Mouse (Mus musculus) heart, embryonic 13.5 days (tissue): ENCODE data around the gene BC048562. TPM values are rescaled to one million over a fixed set of nuclear protein-coding genes. Genes with fewer than 3 reads are reported as not detected.
A peak's percentile ranks its signal among the peaks of the same experiment; 100 is the strongest.

Source experiments
- ATAC-seq: fragments of 200-750 bp; cut with Nextera tagmentation; 2 replicates; pipeline ENCODE4 v1.8.0; 2017; ENCODE audit warnings: moderate TSS enrichment; ENCODE audit not compliant: insufficient number of reproducible peaks, low FRiP score, low TSS enrichment; ENCODE audit errors: extremely low read depth
- H3K27ac ChIP-seq: fragments of 300-500 bp; sonication (generic); replicated peaks from 2 replicates; pipeline ENCODE4 v1.5.1; 2015; ENCODE audit warnings: moderate library complexity, mild to moderate bottlenecking, inconsistent platforms
- H3K27me3 ChIP-seq: fragments of 300-500 bp; sonication (generic); replicated peaks from 2 replicates; pipeline ENCODE4 v1.6.1; 2015; ENCODE audit warnings: mild to moderate bottlenecking, inconsistent platforms
- H3K36me3 ChIP-seq: fragments of 300-500 bp; sonication (generic); 2 replicates; pipeline ENCODE4 v1.6.1; 2015; ENCODE audit warnings: mild to moderate bottlenecking, inconsistent platforms
- H3K4me1 ChIP-seq: fragments of 300-500 bp; sonication (generic); 2 replicates; pipeline ENCODE4 v1.6.1; 2015; ENCODE audit warnings: inconsistent platforms
- H3K4me2 ChIP-seq: fragments of 300-500 bp; sonication (generic); 2 replicates; pipeline ENCODE4 v1.6.1; 2015; ENCODE audit warnings: inconsistent platforms, mild to moderate bottlenecking, moderate library complexity
- H3K4me3 ChIP-seq: fragments of 300-500 bp; sonication (generic); 2 replicates; pipeline ENCODE4 v1.5.1; 2015; ENCODE audit warnings: moderate library complexity, mild to moderate bottlenecking, inconsistent platforms
- H3K9ac ChIP-seq: fragments of 300-500 bp; sonication (generic); 2 replicates; pipeline ENCODE4 v1.6.1; 2015; ENCODE audit warnings: inconsistent platforms, mild to moderate bottlenecking, moderate library complexity
- H3K9me3 ChIP-seq: fragments of 300-500 bp; sonication (generic); 2 replicates; pipeline ENCODE4 v1.6.1; 2016; ENCODE audit warnings: inconsistent platforms
- WGBS: fragments of 180-500 bp; shearing (Covaris S2); methylation state at CpG from one replicate; pipeline ENCODE4 v1.1.7; 2015; ENCODE audit warnings: mixed read lengths; 5-methylcytosine and 5-hydroxymethylcytosine counted together
- polyA plus RNA-seq: library from polyadenylated mRNA; unstranded; fragments of >200 nt; fragmentation: Nextera tagmentation; extraction: Ambion mirVana; gene quantifications from 2 replicates; pipeline ENCODE4 v1.2.1, GENCODE M21; 2015

The BC048562 gene
- polyA plus RNA-seq, 1 experiment from 2014 or later: not detected

DNA sequence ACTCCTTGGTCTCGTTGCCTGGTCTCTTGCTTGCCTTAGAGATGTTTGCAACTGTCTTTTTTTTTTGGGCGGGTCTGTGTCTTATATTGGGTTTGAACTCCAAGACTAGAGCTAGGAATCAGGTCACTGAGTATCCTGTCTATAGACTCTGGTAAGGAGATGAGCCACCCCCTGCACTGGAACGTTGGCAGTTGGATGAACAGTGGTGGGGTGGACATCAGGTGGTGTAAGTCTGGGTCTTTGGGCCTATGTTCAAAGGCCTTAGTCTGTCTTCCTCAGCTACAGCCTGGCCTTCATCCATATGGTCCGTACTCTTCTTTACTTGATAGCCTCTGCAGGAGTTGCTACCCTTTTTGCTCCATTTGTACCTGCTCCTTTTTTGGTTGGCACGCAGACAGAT lies 25.4 kb downstream of the BC048562 start:
- WGBS: 86% methylated on average over 5 of the region's 5 CpGs

DNA sequence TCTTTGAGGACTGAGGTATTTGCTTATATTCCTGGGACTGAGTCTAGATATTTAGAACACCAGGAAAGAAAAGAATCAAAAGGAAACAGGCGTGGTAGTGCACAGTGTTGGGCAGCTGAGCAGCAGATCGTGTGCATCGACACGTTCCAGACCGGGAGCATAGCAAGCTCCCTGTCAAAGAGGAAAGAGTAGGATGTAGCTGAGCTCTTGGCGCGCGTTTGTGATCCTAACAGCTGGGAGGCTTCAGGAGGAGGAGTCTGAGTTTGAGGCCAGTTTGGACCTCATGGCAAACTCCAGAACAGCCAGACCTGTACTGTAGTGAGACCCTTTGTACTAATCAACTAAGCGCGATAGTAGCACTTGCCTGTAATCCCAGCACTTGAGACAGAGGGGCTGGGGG lies 25.9 kb downstream of the BC048562 start:
- Histone ChIP-seq H3K4me1 (peaks cover 28% of the 10 kb centered on the region), H3K36me3 (peaks cover 46% of the 10 kb centered on the region), H3K27me3 (no peaks in the 10 kb centered on the region), H3K4me2 (peak overlapping the region; percentile 89), H3K4me3 (peak overlapping the region; percentile 85), H3K9ac (peak overlapping the region; percentile 26; the same call in 1 of the 2 replicates), H3K9me3 (no peaks in the 10 kb centered on the region), H3K27ac (peak overlapping the region; percentile 92)
- ATAC-seq: no peak
- 70% methylated on average over 10 of the region's 10 CpGs for WGBS

More for the DNA sequence above, 25.4 kb downstream of the BC048562 start:
- H3K36me3 ChIP-seq: peaks cover 41% of the 10 kb centered on the region
- peak overlapping the region; percentile 85 for H3K4me3 ChIP-seq
- H3K4me1 ChIP-seq: peaks cover 28% of the 10 kb centered on the region
- no peak for ATAC-seq
- peak overlapping the region; percentile 89 for H3K4me2 ChIP-seq
- no peaks in the 10 kb centered on the region for H3K9me3 ChIP-seq
- peak overlapping the region; percentile 92 for H3K27ac ChIP-seq
- no peaks in the 10 kb centered on the region for H3K27me3 ChIP-seq
- peak overlapping the region; percentile 97 for H3K9ac ChIP-seq

DNA sequence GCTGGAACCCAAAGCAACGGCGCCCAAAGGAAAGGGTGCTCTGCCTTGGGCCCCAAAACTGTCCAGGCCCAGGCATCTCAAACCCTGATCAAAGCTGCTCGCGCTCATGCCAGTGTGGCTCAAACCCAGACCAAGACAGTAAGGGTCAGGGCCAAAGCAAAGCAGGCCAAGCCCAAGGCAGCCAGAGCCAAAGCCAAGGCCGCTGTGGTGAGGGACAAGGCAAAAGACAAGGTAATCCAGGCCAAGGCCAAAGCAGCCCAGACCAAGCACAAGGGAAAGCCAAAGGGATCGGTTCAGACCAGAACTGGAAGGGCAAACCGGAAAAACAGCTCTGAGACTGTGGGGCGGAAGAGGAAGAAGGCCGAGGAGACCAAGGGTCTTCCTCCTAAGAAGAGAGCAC lies 27.4 kb downstream of the BC048562 start:
- H3K9me3 ChIP-seq: no peaks in the 10 kb centered on the region
- H3K9ac ChIP-seq: no peak overlapping the region
- no peaks in the 10 kb centered on the region for H3K27me3 ChIP-seq
- ATAC-seq: no peak
- no peak overlapping the region for H3K4me2 ChIP-seq
- peaks cover 28% of the 10 kb centered on the region for H3K4me1 ChIP-seq
- peaks cover 53% of the 10 kb centered on the region for H3K36me3 ChIP-seq
- no peak overlapping the region for H3K27ac ChIP-seq
- 94% methylated on average over 9 of the region's 9 CpGs for WGBS
- no peak overlapping the region for H3K4me3 ChIP-seq

- no peak for ATAC-seq
- H3K27me3 ChIP-seq: no peaks in the 10 kb centered on the region
- 86% methylated on average over 2 of the region's 2 CpGs for WGBS
These were observed 29.9 kb downstream of the BC048562 start for GRCm38 (mm10) chr9:108466219-108466618.

GRCm38 (mm10) chr9:108469430-108469829 lies 33.1 kb downstream of the BC048562 start:
- H3K36me3 ChIP-seq: peaks cover 35% of the 10 kb centered on the region
- no peak overlapping the region for H3K27ac ChIP-seq
- 68% methylated on average over 5 of the region's 5 CpGs for WGBS
- no peaks in the 10 kb centered on the region for H3K9me3 ChIP-seq
- H3K4me2 ChIP-seq: no peak overlapping the region
- H3K9ac ChIP-seq: no peak overlapping the region
- no peaks in the 10 kb centered on the region for H3K4me1 ChIP-seq
- ATAC-seq: no peak
- no peak overlapping the region for H3K4me3 ChIP-seq
- H3K27me3 ChIP-seq: no peaks in the 10 kb centered on the region

More at GRCm38 (mm10) chr9:108466219-108466618, 29.9 kb downstream of the BC048562 start:
- H3K9me3 ChIP-seq: no peaks in the 10 kb centered on the region
- H3K9ac ChIP-seq: no peak overlapping the region
- H3K4me2 ChIP-seq: no peak overlapping the region
- no peak overlapping the region for H3K27ac ChIP-seq
- H3K4me1 ChIP-seq: peaks cover 20% of the 10 kb centered on the region
- H3K4me3 ChIP-seq: no peak overlapping the region
- H3K36me3 ChIP-seq: peaks cover 53% of the 10 kb centered on the region

DNA sequence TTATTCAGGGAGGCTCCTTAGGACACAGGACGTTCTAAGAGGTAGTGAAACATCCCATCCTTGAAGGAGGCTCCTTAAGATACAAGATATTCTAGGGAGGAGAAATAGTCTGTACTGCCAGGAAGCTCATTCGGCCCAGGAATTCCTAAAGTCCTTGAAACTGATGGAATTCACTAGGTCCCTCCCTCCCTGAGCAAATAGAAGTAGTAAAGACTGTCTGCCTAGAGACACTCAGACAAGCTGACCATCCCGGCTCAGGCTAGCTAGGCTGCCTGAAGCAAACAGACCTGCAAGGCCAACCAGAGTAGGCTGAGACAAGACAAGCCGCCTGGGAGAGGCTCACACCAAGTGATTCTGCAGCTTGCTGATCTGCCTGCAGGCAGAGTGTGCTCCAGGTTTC lies 33.6 kb downstream of the BC048562 start:
- H3K9ac ChIP-seq: no peak overlapping the region
- ATAC-seq: no peak
- 60% methylated on average over 4 of the region's 4 CpGs for WGBS
- H3K4me2 ChIP-seq: no peak overlapping the region
- peaks cover 31% of the 10 kb centered on the region for H3K36me3 ChIP-seq
- H3K4me3 ChIP-seq: no peak overlapping the region
- no peaks in the 10 kb centered on the region for H3K27me3 ChIP-seq
- no peaks in the 10 kb centered on the region for H3K4me1 ChIP-seq
- no peak overlapping the region for H3K27ac ChIP-seq
- no peaks in the 10 kb centered on the region for H3K9me3 ChIP-seq

- H3K4me2 ChIP-seq: no peak overlapping the region
These were observed 38.2 kb downstream of the BC048562 start for GRCm38 (mm10) chr9:108474528-108474927.

GRCm38 (mm10) chr9:108478638-108479156 lies 42.4 kb downstream of the BC048562 start:
- H3K9me3 ChIP-seq: no peaks in the 10 kb centered on the region
- H3K27me3 ChIP-seq: no peaks in the 10 kb centered on the region
- H3K4me2 ChIP-seq: peak overlapping the region; percentile 97
- peak overlapping the region; percentile 92 for H3K27ac ChIP-seq
- H3K36me3 ChIP-seq: peaks cover 30% of the 10 kb centered on the region
- H3K4me1 ChIP-seq: peaks cover 35% of the 10 kb centered on the region
- 0 out of 2 replicates have a peak, but pooled peaks have one; percentile 49 for ATAC-seq
- H3K9ac ChIP-seq: peak overlapping the region; percentile 83
- WGBS: under 1% methylated on average over 20 of the region's 20 CpGs
- peak overlapping the region; percentile 64 for H3K4me3 ChIP-seq

More at GRCm38 (mm10) chr9:108474528-108474927, 38.2 kb downstream of the BC048562 start:
- H3K27me3 ChIP-seq: no peaks in the 10 kb centered on the region
- WGBS: 80% methylated on average over 1 of the region's 1 CpGs
- no peak overlapping the region for H3K4me3 ChIP-seq
- no peak for ATAC-seq
- H3K4me1 ChIP-seq: peaks cover 9% of the 10 kb centered on the region
- H3K36me3 ChIP-seq: no peaks in the 10 kb centered on the region
- H3K27ac ChIP-seq: no peak overlapping the region
- no peak overlapping the region for H3K9ac ChIP-seq
- no peaks in the 10 kb centered on the region for H3K9me3 ChIP-seq

DNA sequence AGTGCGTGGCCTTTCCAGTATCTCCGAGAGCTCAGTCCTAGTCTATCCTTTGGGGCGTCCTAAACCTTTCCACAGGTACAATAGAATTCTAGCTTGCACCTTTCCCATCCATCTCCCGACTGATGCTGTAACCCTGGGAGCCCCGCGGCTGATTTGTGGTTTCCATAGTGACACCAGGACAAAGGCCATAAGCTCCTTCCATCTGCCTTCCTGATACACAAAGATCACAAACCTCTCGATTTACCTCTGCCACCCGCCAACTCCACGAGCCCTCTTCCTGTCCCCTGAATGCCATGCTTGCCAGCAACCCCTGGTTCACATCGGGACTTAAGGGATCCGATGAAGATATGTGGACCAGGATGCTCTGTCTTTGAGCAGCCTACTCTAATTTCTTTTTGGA lies 43.0 kb downstream of the BC048562 start:
- Histone ChIP-seq H3K36me3 (peaks cover 35% of the 10 kb centered on the region), H3K4me2 (peak overlapping the region; percentile 97), H3K9ac (peak overlapping the region; percentile 83), H3K4me1 (peaks cover 35% of the 10 kb centered on the region), H3K27ac (peak overlapping the region; percentile 92), H3K4me3 (peak overlapping the region; percentile 73), H3K9me3 (no peaks in the 10 kb centered on the region), H3K27me3 (no peaks in the 10 kb centered on the region)
- no peak for ATAC-seq
- 37% methylated on average over 11 of the region's 11 CpGs for WGBS

DNA sequence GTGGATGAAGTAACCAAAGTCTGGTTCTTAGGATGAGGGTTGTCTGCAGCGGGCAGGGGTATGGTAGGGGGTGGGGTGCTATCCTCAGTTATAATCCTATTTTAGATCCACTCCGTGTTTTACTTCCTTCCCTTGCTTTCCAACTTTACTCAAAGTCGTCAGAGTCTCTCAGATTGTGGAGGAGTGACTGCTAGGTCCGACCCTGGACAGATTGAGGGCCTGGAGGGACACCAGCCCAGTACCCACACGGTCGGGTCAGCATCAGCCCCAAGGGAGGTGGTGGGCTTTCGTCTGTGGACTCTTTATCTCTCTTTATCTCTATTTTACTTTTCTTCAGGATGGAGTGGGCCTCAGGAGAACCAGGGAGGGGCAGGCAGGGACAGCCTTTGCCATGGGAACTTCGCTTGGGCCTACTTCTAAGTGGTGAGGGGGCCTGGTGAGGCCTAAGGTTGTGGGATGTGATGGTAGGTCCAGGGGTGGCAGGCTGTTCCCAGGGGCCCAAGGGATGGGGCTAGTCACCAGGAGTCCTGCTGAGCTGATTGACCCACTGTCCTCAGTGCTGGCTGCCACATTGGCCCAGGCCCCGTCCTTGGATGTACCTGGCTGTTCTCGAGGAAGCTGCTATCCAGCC lies 43.6 kb downstream of the BC048562 start, which contains the start of gene Lamb2:
Gene Lamb2, plus strand, starts transcription at position 16 of the 631 bp plus-strand sequence.
- 7% methylated on average over 10 of the region's 10 CpGs for WGBS
- Histone ChIP-seq H3K9me3 (no peaks in the 10 kb centered on the region), H3K9ac (peak within 1 kb of the TSS; percentile 92), H3K4me2 (peak within 1 kb of the TSS; percentile 97), H3K4me3 (peak within 1 kb of the TSS; percentile 73), H3K27ac (peak within 1 kb of the TSS; percentile 92), H3K36me3 (peaks cover 41% of the 10 kb centered on the region), H3K4me1 (peaks cover 35% of the 10 kb centered on the region), H3K27me3 (no peaks in the 10 kb centered on the region)
- peak; percentile 39; the same call in 1 of the 2 replicates for ATAC-seq

DNA sequence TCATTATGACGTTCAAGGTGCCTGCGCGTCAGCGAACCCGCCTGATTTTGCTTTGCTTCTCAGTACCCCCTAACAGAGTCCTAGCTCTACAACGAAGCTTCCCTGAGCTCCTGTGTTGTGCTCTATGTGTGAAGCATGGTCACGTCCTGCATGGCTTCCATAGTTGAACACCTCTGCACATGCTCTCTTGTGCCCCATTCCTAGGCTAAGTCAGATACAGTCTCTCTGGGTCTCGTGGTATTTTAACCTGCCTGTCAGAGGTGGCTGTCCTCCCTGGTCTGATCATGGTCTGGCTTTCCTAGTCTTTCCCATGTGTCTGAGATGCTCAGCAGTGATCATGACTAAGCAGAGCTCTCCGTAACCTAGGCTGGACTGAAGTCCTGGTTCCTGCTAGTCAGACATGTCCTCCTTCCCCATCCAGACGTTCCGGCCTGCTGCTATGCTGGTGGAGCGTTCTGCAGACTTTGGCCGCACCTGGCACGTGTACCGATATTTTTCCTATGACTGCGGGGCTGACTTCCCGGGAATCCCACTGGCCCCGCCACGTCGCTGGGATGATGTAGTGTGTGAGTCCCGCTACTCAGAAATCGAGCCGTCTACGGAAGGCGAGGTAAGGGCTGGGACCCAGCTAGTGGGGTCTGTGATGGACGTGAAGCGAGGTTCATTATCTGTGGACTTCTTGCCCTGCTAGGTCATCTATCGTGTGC lies 44.7 kb downstream of the BC048562 start:
- ATAC-seq: no peak
- peaks cover 52% of the 10 kb centered on the region for H3K36me3 ChIP-seq
- peaks cover 35% of the 10 kb centered on the region for H3K4me1 ChIP-seq
- H3K9ac ChIP-seq: peak overlapping the region; percentile 92
- H3K9me3 ChIP-seq: no peaks in the 10 kb centered on the region
- H3K27me3 ChIP-seq: no peaks in the 10 kb centered on the region
- H3K4me2 ChIP-seq: peak overlapping the region; percentile 97
- H3K4me3 ChIP-seq: peak overlapping the region; percentile 73
- 82% methylated on average over 28 of the region's 28 CpGs for WGBS
- H3K27ac ChIP-seq: peak overlapping the region; percentile 73
